Mouse (Mus musculus): ENCODE data around the gene Nlgn1.

Nlgn1 gene

GRCm38 (mm10) chr3:25781651-25782050 lies 550.6 kb downstream of the Nlgn1 start:
- no peak for DNase-seq

GRCm38 (mm10) chr3:25775437-25775836 lies 556.8 kb downstream of the Nlgn1 start:
- no peak for DNase-seq

GRCm38 (mm10) chr3:25773908-25774307 lies 558.4 kb downstream of the Nlgn1 start:
- no peak for DNase-seq

GRCm38 (mm10) chr3:25773467-25773866 lies 558.8 kb downstream of the Nlgn1 start:
- no peak for DNase-seq

- DNase-seq = no peak
These were observed 568.6 kb downstream of the Nlgn1 start for GRCm38 (mm10) chr3:25763689-25764088.

- DNase-seq = no peak
These were observed 574.4 kb downstream of the Nlgn1 start for GRCm38 (mm10) chr3:25757813-25758212.

- no peak for DNase-seq
These were observed 608.1 kb downstream of the Nlgn1 start for GRCm38 (mm10) chr3:25724111-25724510.

- no peak for DNase-seq
These were observed 610.8 kb downstream of the Nlgn1 start for GRCm38 (mm10) chr3:25721464-25721863.

GRCm38 (mm10) chr3:25707380-25707779 lies 624.9 kb downstream of the Nlgn1 start:
- no peak for DNase-seq

- DNase-seq = no peak
These were observed 635.0 kb downstream of the Nlgn1 start for GRCm38 (mm10) chr3:25697231-25697630.

- DNase-seq = no peak
These were observed 643.3 kb downstream of the Nlgn1 start for GRCm38 (mm10) chr3:25688789-25689464.

- DNase-seq = no peak
These were observed 648.6 kb downstream of the Nlgn1 start for GRCm38 (mm10) chr3:25683696-25684095.

- peak; percentile 68 for DNase-seq
These were observed 652.9 kb downstream of the Nlgn1 start for GRCm38 (mm10) chr3:25679373-25679772.

- no peak for DNase-seq
These were observed 656.4 kb downstream of the Nlgn1 start for GRCm38 (mm10) chr3:25675888-25676287.

- peak; percentile 51 for DNase-seq
These were observed 657.2 kb downstream of the Nlgn1 start for GRCm38 (mm10) chr3:25675069-25675468.

GRCm38 (mm10) chr3:25673408-25673807 lies 658.9 kb downstream of the Nlgn1 start:
- DNase-seq = no peak

GRCm38 (mm10) chr3:25672779-25673178 lies 659.5 kb downstream of the Nlgn1 start:
- no peak for DNase-seq

- DNase-seq = no peak
These were observed 668.8 kb downstream of the Nlgn1 start for GRCm38 (mm10) chr3:25663464-25663863.

GRCm38 (mm10) chr3:25660285-25660684 lies 672.0 kb downstream of the Nlgn1 start:
- DNase-seq = no peak

- no peak for DNase-seq
These were observed 674.3 kb downstream of the Nlgn1 start for GRCm38 (mm10) chr3:25658006-25658405.

- no peak for DNase-seq
These were observed 675.2 kb downstream of the Nlgn1 start for GRCm38 (mm10) chr3:25657074-25657473.

- DNase-seq = peak; percentile 42
These were observed 679.2 kb downstream of the Nlgn1 start for GRCm38 (mm10) chr3:25653010-25653409.

- DNase-seq = no peak
These were observed 686.2 kb downstream of the Nlgn1 start for GRCm38 (mm10) chr3:25645895-25646691.

- no peak for DNase-seq
These were observed 703.1 kb downstream of the Nlgn1 start for GRCm38 (mm10) chr3:25629198-25629597.
